Mouse (Mus musculus) embryonic facial prominence, embryonic 15.5 days (tissue): ENCODE measurements around the gene Gadd45a. TPM values are rescaled to one million over a fixed set of nuclear protein-coding genes. Genes with fewer than 3 reads are reported as not detected.

Source experiments
- polyA plus RNA-seq: library from polyadenylated mRNA; unstranded; fragments of >200 nt; fragmentation: Nextera tagmentation; extraction: Ambion mirVana; gene quantifications from 2 replicates; pipeline ENCODE4 v1.2.1, GENCODE M21; 2015

The Gadd45a gene
- polyA plus RNA-seq, 1 experiment from 2014 or later, result 18.5 TPM

Other genes starting within 250 kb of the Gadd45a start
- gene Vmn1r39, start 226.8 kb downstream of the Gadd45a start, polyA plus RNA-seq, result not detected in 2 replicates
- gene Gng12, start 141.1 kb downstream of the Gadd45a start, polyA plus RNA-seq, result 84.2 and 93.6 TPM in 2 replicates
- 399 and 435 TPM in 2 replicates for gene Serbp1, start 200.7 kb upstream of the Gadd45a start, polyA plus RNA-seq